Mouse (Mus musculus) lung, adult 10 weeks (tissue): Measurements from ENCODE around the gene Asns. TPM values are rescaled to one million over a fixed set of nuclear protein-coding genes. Genes with fewer than 3 reads are reported as not detected.

Experiments
- polyA plus RNA-seq: library from polyadenylated mRNA; stranded (reverse); fragments of 350-450 nt; fragmentation: Illumina TruSeq; extraction: RNeasy Lipid Tissue Mini Kit (QIAGEN cat#74804); gene quantifications from one replicate; pipeline ENCODE4 v1.2.3, GENCODE M21; 2014; ENCODE audit warnings: low read depth, low replicate concordance; ENCODE audit not compliant: insufficient read depth

Gene Asns
- polyA plus RNA-seq, result 14.3 TPM

DNA sequence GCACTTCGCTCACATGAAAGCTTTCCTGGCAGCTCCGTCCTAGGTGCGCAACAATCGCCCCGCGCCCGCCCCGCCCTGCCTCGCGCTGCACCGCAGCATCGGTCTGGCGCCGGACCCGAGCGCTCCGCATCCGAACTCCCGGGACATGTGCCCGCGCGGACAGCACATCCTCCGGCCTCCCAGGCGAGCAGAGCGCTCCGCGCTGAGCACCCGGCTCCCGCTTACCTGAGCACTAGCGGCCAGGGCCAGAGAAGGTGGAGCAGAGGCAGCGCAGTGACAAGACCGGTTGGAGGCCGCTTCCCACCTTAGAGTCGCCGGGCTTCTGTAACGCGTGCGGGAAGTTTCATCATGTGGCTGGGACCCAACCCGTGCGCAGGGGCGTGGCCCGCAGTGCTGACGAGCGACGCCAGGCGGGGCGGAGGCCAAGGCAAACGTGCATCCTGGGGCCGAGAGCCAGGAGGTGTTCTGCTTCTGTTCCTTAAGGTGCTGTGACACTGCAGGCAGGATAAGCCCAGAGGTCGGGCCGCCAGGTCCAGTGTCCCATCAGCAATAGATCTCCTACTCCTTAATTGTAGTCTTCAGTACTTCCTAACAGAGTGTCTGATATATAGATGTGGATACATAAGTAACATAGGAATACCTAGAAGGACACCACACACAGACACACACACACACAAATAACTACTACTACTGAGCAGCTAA lies at the start of gene Asns:
Asns (minus strand) TSS at position 371 of the 702 bp plus-strand sequence.

Other genes starting within 250 kb of the Asns start
- not detected for gene Tac1, start 138.4 kb downstream of the Asns start, polyA plus RNA-seq
- 15.3 TPM for gene C1galt1, start 151.6 kb upstream of the Asns start, polyA plus RNA-seq